Mouse (Mus musculus) heart, postnatal 10 days (tissue): Measurements from ENCODE around the gene Clec4n. TPM values are rescaled to one million over a fixed set of nuclear protein-coding genes. Genes with fewer than 3 reads are reported as not detected.
"Not testable (repeated sequence)": the region's sequence is repeated elsewhere in the genome, so short reads cannot be mapped to it uniquely, and the experiment has no call there.

Experiments used
- DNase-seq, 2 experiments: peaks; one replicate each; pipeline ENCODE4 v3.0.0; 2021
- intact Hi-C: fragments of 180-260 bp; cut with DNase I; formaldehyde crosslinking; loops from one replicate; pipeline ENCODE4 v1.15.1; 2025
- total RNA-seq, 2 experiments: library from RNA; stranded (reverse); gene quantifications; 2 replicates each; pipeline ENCODE4 v1.2.3; 2021

The Clec4n gene
- total RNA-seq, 2 experiments from 2014 or later, result 1.1 TPM

DNA sequence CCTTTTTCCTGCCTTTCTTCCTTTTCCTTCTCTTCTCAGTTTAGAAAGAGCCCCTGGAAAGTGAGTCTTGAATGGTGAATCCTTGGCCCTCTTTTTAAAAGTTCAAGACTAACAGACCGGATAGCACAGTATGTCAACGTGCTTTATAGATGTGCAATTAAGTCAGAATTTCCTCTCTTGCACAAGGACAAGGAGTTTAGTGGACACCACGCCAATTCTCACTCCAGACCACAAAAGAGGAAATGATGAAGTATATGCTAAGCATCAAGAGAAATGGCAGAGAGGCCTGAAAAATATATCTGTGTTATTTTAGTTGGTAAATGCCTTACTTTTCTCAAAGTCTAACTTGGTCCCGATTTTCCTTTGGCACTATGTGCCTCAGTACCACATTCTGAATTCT, 60.1 kb downstream of the Clec4n start, which contains the start of gene Clec4e:
Gene Clec4e, minus strand, starts transcription at position 118 of the 400 bp plus-strand sequence.
- DNase-seq, result no peak
- intact Hi-C loops, result no loop called here

DNA sequence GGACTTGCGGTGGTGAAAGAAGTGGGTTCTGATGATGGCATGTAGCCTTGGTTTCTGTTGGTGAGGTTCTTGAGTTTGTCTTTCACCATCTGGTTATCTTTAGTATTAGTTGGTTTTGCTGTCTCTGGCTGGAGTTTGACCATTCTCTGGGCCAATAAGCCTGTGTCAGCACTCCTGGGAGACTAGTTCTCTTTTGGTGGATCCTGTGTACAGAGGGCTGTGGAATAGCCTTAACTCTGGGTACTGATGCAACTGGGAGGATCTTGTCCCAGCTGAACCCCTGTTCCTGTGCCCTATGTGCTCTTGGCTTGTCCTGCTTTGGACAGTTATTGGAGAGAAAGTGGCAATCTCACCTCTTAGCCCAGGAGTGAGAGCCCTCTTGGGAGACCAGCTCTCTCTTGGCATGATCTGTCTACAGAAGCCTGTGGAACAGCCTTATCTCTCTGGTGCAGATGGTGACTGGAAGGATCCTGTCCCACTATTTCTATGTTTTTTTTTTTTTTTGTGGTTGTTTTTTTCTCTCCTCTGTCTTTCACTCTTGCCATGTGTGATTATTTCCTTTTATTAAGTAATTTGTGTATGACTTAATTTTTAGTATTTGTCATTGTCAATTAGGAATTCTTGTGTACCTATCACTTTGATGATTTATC, 63.2 kb downstream of the Clec4n start:
- intact Hi-C loops, result no loop called here
- no peak for DNase-seq

DNA sequence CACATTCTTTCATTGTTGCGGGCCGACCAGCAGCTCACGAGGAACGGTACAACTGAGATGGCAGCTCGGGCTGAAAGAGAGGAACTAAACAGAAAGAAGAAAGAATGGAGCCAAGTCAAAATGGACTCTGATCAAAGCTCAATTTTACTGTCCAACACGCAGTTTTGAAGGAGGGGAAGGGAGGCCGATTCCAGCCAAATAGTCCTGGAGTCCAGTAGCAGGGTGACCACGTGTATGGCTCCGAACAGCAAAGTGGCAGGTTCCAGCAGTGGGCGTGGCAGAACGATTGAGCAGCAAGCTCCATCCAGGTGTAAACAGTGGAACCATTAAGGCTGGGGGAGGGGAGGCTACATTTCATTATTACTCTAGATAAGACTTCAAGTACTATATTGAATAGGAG, 63.9 kb downstream of the Clec4n start:
- DNase-seq, intact Hi-C loops: not testable (repeated sequence)

Other genes with a start within 250 kb of the Clec4n start
- not detected for gene Clec4a4, start 239.5 kb upstream of the Clec4n start, total RNA-seq
- gene Clec4b1, start 179.9 kb upstream of the Clec4n start, total RNA-seq, result not detected
- 1 to 10 TPM; 1.3 to 1.9 TPM for gene Clec4a2, start 123.4 kb upstream of the Clec4n start, total RNA-seq
- gene Clec4b2, start 57.0 kb upstream of the Clec4n start, total RNA-seq, result not detected
- under 1 TPM in 1 of 2 experiments, not detected in 1; 0.45 TPM for gene Clec4d, start 32.3 kb downstream of the Clec4n start, total RNA-seq
- under 1 TPM in 1 of 2 experiments, not detected in 1; 0.34 TPM for gene Clec4e, start 60.0 kb downstream of the Clec4n start, total RNA-seq
- gene Vmn2r19, start 78.5 kb downstream of the Clec4n start, total RNA-seq, result not detected
- not detected for gene Vmn2r20, start 188.3 kb downstream of the Clec4n start, total RNA-seq